Mouse (Mus musculus) forebrain, embryonic 13.5 days (tissue): ENCODE data around the gene Zbtb43. TPM values are rescaled to one million over a fixed set of nuclear protein-coding genes. Genes with fewer than 3 reads are reported as not detected.

Experiments
- ATAC-seq: fragments of 200-750 bp; cut with Nextera tagmentation; 2 replicates; pipeline ENCODE4 v1.8.0; 2017
- H3K27ac ChIP-seq: fragments of 300-500 bp; sonication (generic); 2 replicates; pipeline ENCODE4 v1.5.1; 2015; ENCODE audit warnings: inconsistent platforms, mild to moderate bottlenecking, moderate library complexity
- H3K27me3 ChIP-seq: fragments of 300-500 bp; sonication (generic); 2 replicates; pipeline ENCODE4 v1.6.1; 2015; ENCODE audit warnings: mild to moderate bottlenecking, inconsistent platforms
- H3K36me3 ChIP-seq: fragments of 300-500 bp; sonication (generic); 2 replicates; pipeline ENCODE4 v1.6.1; 2015; ENCODE audit warnings: mild to moderate bottlenecking, inconsistent platforms; ENCODE audit not compliant: poor library complexity, severe bottlenecking
- H3K4me1 ChIP-seq: fragments of 300-500 bp; sonication (generic); 2 replicates; pipeline ENCODE4 v1.6.1; 2015; ENCODE audit warnings: inconsistent platforms
- H3K4me2 ChIP-seq: fragments of 300-500 bp; sonication (generic); 2 replicates; pipeline ENCODE4 v1.6.1; 2015; ENCODE audit warnings: inconsistent platforms, mild to moderate bottlenecking, moderate library complexity
- H3K4me3 ChIP-seq: fragments of 300-500 bp; sonication (generic); 2 replicates; pipeline ENCODE4 v1.5.1; 2015; ENCODE audit warnings: mild to moderate bottlenecking, inconsistent platforms
- H3K9ac ChIP-seq: fragments of 300-500 bp; sonication (generic); 2 replicates; pipeline ENCODE4 v1.6.1; 2015; ENCODE audit warnings: mild to moderate bottlenecking, inconsistent platforms
- H3K9me3 ChIP-seq: fragments of 300-500 bp; sonication (generic); replicated peaks from 2 replicates; pipeline ENCODE4 v1.6.1; 2016; ENCODE audit warnings: inconsistent platforms
- WGBS: fragments of 180-500 bp; shearing (Covaris S2); methylation state at CpG from one replicate; pipeline ENCODE4 v1.1.7; 2015; 5-methylcytosine and 5-hydroxymethylcytosine counted together
- polyA plus RNA-seq: library from polyadenylated mRNA; unstranded; fragments of >200 nt; fragmentation: Nextera tagmentation; extraction: Ambion mirVana; gene quantifications from 2 replicates; pipeline ENCODE4 v1.2.1, GENCODE M21; 2015

Zbtb43 gene
- polyA plus RNA-seq, 1 experiment from 2014 or later = 27.6 TPM

GRCm38 (mm10) chr2:33414019-33414418 is 54.3 kb downstream of the Zbtb43 start:
- H3K9me3 ChIP-seq = no peaks in the 10 kb centered on the region
- H3K27me3 ChIP-seq = no peaks in the 10 kb centered on the region
- H3K4me2 ChIP-seq = no peak overlapping the region
- peaks cover 3% of the 10 kb centered on the region; the same call in 1 of the 2 replicates for H3K4me1 ChIP-seq
- H3K36me3 ChIP-seq = peaks cover 38% of the 10 kb centered on the region
- H3K9ac ChIP-seq = no peak overlapping the region
- no peak for ATAC-seq
- H3K27ac ChIP-seq = no peak overlapping the region
- no peak overlapping the region for H3K4me3 ChIP-seq
- WGBS = 92% methylated on average over 13 of the region's 13 CpGs

GRCm38 (mm10) chr2:33412111-33412510 is 56.2 kb downstream of the Zbtb43 start:
- Histone ChIP-seq H3K36me3 (peaks cover 44% of the 10 kb centered on the region), H3K9me3 (no peaks in the 10 kb centered on the region), H3K4me2 (no peak overlapping the region), H3K27ac (peak overlapping the region; percentile 44), H3K4me1 (peaks cover 3% of the 10 kb centered on the region; the same call in 1 of the 2 replicates), H3K4me3 (no peak overlapping the region), H3K9ac (no peak overlapping the region), H3K27me3 (no peaks in the 10 kb centered on the region)
- 79% methylated on average over 14 of the region's 14 CpGs for WGBS
- no peak for ATAC-seq

GRCm38 (mm10) chr2:33403511-33404003 is 64.8 kb downstream of the Zbtb43 start:
- H3K27ac ChIP-seq = no peak overlapping the region
- WGBS = 88% methylated on average over 4 of the region's 4 CpGs
- H3K36me3 ChIP-seq = peaks cover 11% of the 10 kb centered on the region
- H3K9ac ChIP-seq = no peak overlapping the region
- ATAC-seq = no peak
- H3K4me2 ChIP-seq = no peak overlapping the region
- H3K4me3 ChIP-seq = no peak overlapping the region
- peaks cover 5% of the 10 kb centered on the region; the same call in 1 of the 2 replicates for H3K4me1 ChIP-seq
- H3K9me3 ChIP-seq = no peaks in the 10 kb centered on the region
- H3K27me3 ChIP-seq = no peaks in the 10 kb centered on the region

- Histone ChIP-seq H3K36me3 (0 out of 2 replicates have a peak, but pooled peaks cover 4% of the 10 kb centered on the region), H3K4me2 (no peak overlapping the region), H3K9ac (no peak overlapping the region), H3K9me3 (no peaks in the 10 kb centered on the region), H3K27ac (no peak overlapping the region), H3K27me3 (no peaks in the 10 kb centered on the region), H3K4me3 (no peak overlapping the region), H3K4me1 (peaks cover 5% of the 10 kb centered on the region; the same call in 1 of the 2 replicates)
- ATAC-seq = no peak
- 71% methylated on average over 5 of the region's 5 CpGs for WGBS
Observed at GRCm38 (mm10) chr2:33402638-33403037, 65.7 kb downstream of the Zbtb43 start.

GRCm38 (mm10) chr2:33402236-33402635 is 66.1 kb downstream of the Zbtb43 start:
- no peaks in the 10 kb centered on the region for H3K9me3 ChIP-seq
- H3K36me3 ChIP-seq = 0 out of 2 replicates have a peak, but pooled peaks cover 4% of the 10 kb centered on the region
- no peak overlapping the region for H3K4me2 ChIP-seq
- WGBS = 37% methylated on average over 7 of the region's 7 CpGs
- no peak overlapping the region for H3K9ac ChIP-seq
- H3K27me3 ChIP-seq = no peaks in the 10 kb centered on the region
- no peak overlapping the region for H3K4me3 ChIP-seq
- peaks cover 5% of the 10 kb centered on the region; the same call in 1 of the 2 replicates for H3K4me1 ChIP-seq
- ATAC-seq = no peak
- H3K27ac ChIP-seq = no peak overlapping the region

GRCm38 (mm10) chr2:33401217-33401616 is 67.1 kb downstream of the Zbtb43 start:
- ATAC-seq = no peak
- Histone ChIP-seq H3K4me2 (no peak overlapping the region), H3K36me3 (no peaks in the 10 kb centered on the region), H3K9me3 (no peaks in the 10 kb centered on the region), H3K27ac (no peak overlapping the region), H3K4me1 (0 out of 2 replicates have a peak, but pooled peaks cover under 1% of the 10 kb centered on the region), H3K27me3 (no peaks in the 10 kb centered on the region), H3K9ac (no peak overlapping the region), H3K4me3 (no peak overlapping the region)
- WGBS = 41% methylated on average over 3 of the region's 3 CpGs

GRCm38 (mm10) chr2:33400541-33400940 is 67.8 kb downstream of the Zbtb43 start:
- 87% methylated on average over 5 of the region's 5 CpGs for WGBS
- no peak overlapping the region for H3K4me2 ChIP-seq
- ATAC-seq = no peak

More at GRCm38 (mm10) chr2:33400541-33400940, 67.8 kb downstream of the Zbtb43 start:
- no peak overlapping the region for H3K4me3 ChIP-seq
- H3K36me3 ChIP-seq = no peaks in the 10 kb centered on the region
- no peak overlapping the region for H3K9ac ChIP-seq
- H3K4me1 ChIP-seq = no peaks in the 10 kb centered on the region
- H3K27me3 ChIP-seq = no peaks in the 10 kb centered on the region
- H3K9me3 ChIP-seq = no peaks in the 10 kb centered on the region
- no peak overlapping the region for H3K27ac ChIP-seq

Other genes with a start within 250 kb of the Zbtb43 start
- gene Ralgps1, start 97.1 kb downstream of the Zbtb43 start, polyA plus RNA-seq = 27.2 and 31.1 TPM in 2 replicates
- gene Zbtb34, start 37.2 kb downstream of the Zbtb43 start, polyA plus RNA-seq = 4.8 and 6.5 TPM in 2 replicates
- gene Lmx1b, start 172.0 kb upstream of the Zbtb43 start, polyA plus RNA-seq = 0.12 and 0.54 TPM in 2 replicates